9 mouse cellular contexts compared by ENCODE assay signal in the genomic region with DNA sequence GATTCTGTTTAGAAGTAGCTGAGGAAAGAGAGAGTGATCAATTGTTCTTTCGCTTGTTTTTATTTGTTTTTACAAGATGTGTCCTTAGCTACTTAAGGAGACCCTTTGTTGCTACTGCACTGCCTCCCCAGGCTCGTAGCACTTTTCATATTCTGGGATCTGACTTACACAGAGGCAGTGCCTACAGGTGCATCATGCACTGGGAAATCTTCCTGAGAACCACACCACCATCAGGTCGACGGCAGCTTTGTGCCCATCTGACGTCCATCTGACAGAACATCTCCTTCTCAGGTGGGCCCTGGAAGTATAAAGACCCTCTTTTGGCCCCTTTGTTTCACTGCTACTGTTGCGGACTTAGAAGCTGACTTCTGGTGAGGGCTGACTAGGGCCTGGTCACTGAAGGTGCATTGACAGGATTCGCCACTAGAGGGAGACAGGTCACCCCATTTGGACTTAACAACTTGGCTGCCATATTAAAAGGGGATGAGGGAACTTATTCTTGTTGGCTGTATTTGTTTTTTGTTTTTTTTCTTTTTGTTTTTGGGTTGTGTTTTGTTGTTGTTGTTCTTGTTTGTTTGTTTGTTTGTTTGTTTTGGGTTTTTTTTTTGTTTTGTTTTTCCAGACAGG. TPM values are rescaled to one million over a fixed set of nuclear protein-coding genes. Genes with fewer than 3 reads are reported as not detected.
DNase-seq lines count a peak whose midpoint lies in the region; ATAC-seq and TF ChIP-seq lines count a peak whose summit lies in the region.
"Had no signal": no experiment of that assay in that cellular context is flagged by ENCODE, and none has a peak within 500 bp of the region (broad histone marks: within the 10 kb centered on the region; RNA-seq: fewer than 3 reads in every experiment).

No protein-coding gene starts in this region.

- peak; percentile 99 for TF ChIP-seq CTCF in forebrain, postnatal 0 days (IDR thresholded peaks at IDR 0.05; ENCODE audit: low read depth)

- H3K4me1 ChIP-seq in forebrain, postnatal 0 days (ENCODE audit: insufficient read depth), result no peaks in the 10 kb centered on the region
- H3K4me1 ChIP-seq in hindbrain, embryonic 14.5 days (replicated peaks; ENCODE audit: control insufficient read depth, insufficient read depth, low read length), result no peaks in the 10 kb centered on the region
- H3K4me1 ChIP-seq: neural tube, embryonic 13.5 days had no signal

- H3K27me3 ChIP-seq in forebrain, postnatal 0 days (ENCODE audit: insufficient read depth, low read length), result no peaks in the 10 kb centered on the region
- H3K27me3 ChIP-seq in hindbrain, embryonic 14.5 days (ENCODE audit: control insufficient read depth, insufficient read depth, low read length), result no peaks in the 10 kb centered on the region
- H3K27me3 ChIP-seq: neural tube, embryonic 13.5 days had no signal

- DNase-seq in R1 (ENCODE audit: low read depth, low spot score), result peak; percentile 81
- peak; percentile 81 to 86 for DNase-seq in cerebellum, adult 18-20 months
- DNase-seq in forebrain, postnatal 0 days, result peak; percentile 88
- DNase-seq in hindbrain, embryonic 14.5 days (ENCODE audit: low spot score), result peak; percentile 89
- peak; percentile 76 to 93 for DNase-seq in layer of hippocampus, postnatal 25 days (ENCODE audit: extremely low spot score in 1 of 2, low spot score in 1 of 2)
- DNase-seq in right cerebral cortex, postnatal 10 days (ENCODE audit: low spot score in 2 of 2), result peak; percentile 83 to 87
- peak; percentile 62 to 85 for DNase-seq in urinary bladder, postnatal 4 days (ENCODE audit: low spot score in 2 of 2)

- no peak overlapping the region for H3K27ac ChIP-seq in forebrain, postnatal 0 days (ENCODE audit: low read depth, low read length)
- no peak overlapping the region for H3K27ac ChIP-seq in hindbrain, embryonic 14.5 days
- H3K27ac ChIP-seq: neural tube, embryonic 13.5 days had no signal

- H3K4me3 ChIP-seq in forebrain, postnatal 0 days (ENCODE audit: low read depth, low read length), result no peak overlapping the region
- no peak overlapping the region for H3K4me3 ChIP-seq in hindbrain, embryonic 14.5 days (replicated peaks; ENCODE audit: low read length)
- H3K4me3 ChIP-seq: neural tube, embryonic 13.5 days had no signal

- no peak overlapping the region for H3K9ac ChIP-seq in forebrain, postnatal 0 days
- no peak overlapping the region for H3K9ac ChIP-seq in hindbrain, embryonic 14.5 days
- H3K9ac ChIP-seq: neural tube, embryonic 13.5 days had no signal

- no peaks in the 10 kb centered on the region for H3K9me3 ChIP-seq in forebrain, postnatal 0 days (ENCODE audit: low read length)
- H3K9me3 ChIP-seq in hindbrain, embryonic 14.5 days (ENCODE audit: control insufficient read depth, low read length), result no peaks in the 10 kb centered on the region
- H3K9me3 ChIP-seq: neural tube, embryonic 13.5 days had no signal

- H3K4me2 ChIP-seq in forebrain, postnatal 0 days (ENCODE audit: low read depth), result no peak overlapping the region
- no peak overlapping the region for H3K4me2 ChIP-seq in hindbrain, embryonic 14.5 days (replicated peaks)
- H3K4me2 ChIP-seq: neural tube, embryonic 13.5 days had no signal

- peaks cover 15% of the 10 kb centered on the region for H3K36me3 ChIP-seq in forebrain, postnatal 0 days (ENCODE audit: insufficient read depth)
- peaks cover 28% of the 10 kb centered on the region for H3K36me3 ChIP-seq in hindbrain, embryonic 14.5 days (replicated peaks; ENCODE audit: control insufficient read depth, insufficient read depth)

- WGBS in forebrain, postnatal 0 days, result 29% methylated on average over 7 of the region's 7 CpGs
- 39% methylated on average over 7 of the region's 7 CpGs for WGBS in hindbrain, embryonic 14.5 days

- peak; percentile 79 for ATAC-seq in forebrain, postnatal 0 days
- ATAC-seq in hindbrain, embryonic 14.5 days (ENCODE audit: low FRiP score), result 0 out of 2 replicates have a peak, but pooled peaks have one; percentile 65
- peak; percentile 98 for ATAC-seq in megakaryocyte, adult 5-6 weeks (ENCODE audit: poor library complexity, severe bottlenecking)

RNA-seq across cellular contexts. Expression of a gene that starts 27.2 kb away (rescaled TPM):
- total RNA-seq in forebrain, postnatal 0 days (2014; rRNA removed), result 76.7 and 82.6 TPM in 2 replicates
- polyA plus RNA-seq in forebrain, postnatal 0 days (2015; fragmentation: Nextera tagmentation; extraction: Ambion mirVana), result 22.7 and 33.6 TPM in 2 replicates
- polyA plus RNA-seq in hindbrain, embryonic 14.5 days (2014; fragmentation: Nextera tagmentation; extraction: Ambion mirVana), result 47.1 and 48.8 TPM in 2 replicates
- total RNA-seq in layer of hippocampus, postnatal 25 days (2021), result 10 to 100 TPM; 48.8 to 55.6 TPM
- total RNA-seq in megakaryocyte, adult 5-6 weeks (2015), result 66.2 and 67.3 TPM in 2 replicates
- 73.9 and 78.5 TPM in 2 replicates for total RNA-seq in megakaryocyte, adult 5-6 weeks (2017)

RNA-seq across cellular contexts. Expression of a gene that starts 34.6 kb away (rescaled TPM):
- total RNA-seq in forebrain, postnatal 0 days (2014; rRNA removed), result 61.8 and 63.0 TPM in 2 replicates
- polyA plus RNA-seq in forebrain, postnatal 0 days (2015; fragmentation: Nextera tagmentation; extraction: Ambion mirVana), result 112 and 146 TPM in 2 replicates
- polyA plus RNA-seq in hindbrain, embryonic 14.5 days (2014; fragmentation: Nextera tagmentation; extraction: Ambion mirVana), result 106 and 114 TPM in 2 replicates
- total RNA-seq in layer of hippocampus, postnatal 25 days (2021), result 10 to 100 TPM; 61.5 to 71.9 TPM
- total RNA-seq in megakaryocyte, adult 5-6 weeks (2015), result 63.2 and 67.5 TPM in 2 replicates
- 47.0 and 49.0 TPM in 2 replicates for total RNA-seq in megakaryocyte, adult 5-6 weeks (2017)
